Mouse (Mus musculus) neural tube, embryonic 14.5 days (tissue): ENCODE measurements around the gene Cnot10. TPM values are rescaled to one million over a fixed set of nuclear protein-coding genes. Genes with fewer than 3 reads are reported as not detected.
A peak's percentile ranks its signal among the peaks of the same experiment; 100 is the strongest.

Experiments
- ATAC-seq: fragments of 200-750 bp; cut with Nextera tagmentation; 2 replicates; pipeline ENCODE4 v1.8.0; 2017; ENCODE audit warnings: low read depth, mild to moderate bottlenecking, moderate TSS enrichment, moderate library complexity
- H3K27ac ChIP-seq: fragments of 300-500 bp; sonication (generic); 2 replicates; pipeline ENCODE4 v1.5.1; 2014; ENCODE audit warnings: low read depth, mild to moderate bottlenecking, control low read depth, low read length, moderate library complexity, mixed read lengths
- H3K27me3 ChIP-seq: fragments of 300-500 bp; sonication (generic); 2 replicates; pipeline ENCODE4 v1.6.1; 2014; ENCODE audit warnings: low read length; ENCODE audit not compliant: control insufficient read depth, insufficient read depth
- H3K36me3 ChIP-seq: fragments of 300-500 bp; sonication (generic); 2 replicates; pipeline ENCODE4 v1.6.1; 2014; ENCODE audit warnings: low read length, mixed read lengths; ENCODE audit not compliant: control insufficient read depth, insufficient read depth
- H3K4me1 ChIP-seq: fragments of 300-500 bp; sonication (generic); 2 replicates; pipeline ENCODE4 v1.6.1; 2014; ENCODE audit warnings: low read length; ENCODE audit not compliant: control insufficient read depth, insufficient read depth
- H3K4me2 ChIP-seq: fragments of 300-500 bp; sonication (generic); 2 replicates; pipeline ENCODE4 v1.6.1; 2014; ENCODE audit warnings: mild to moderate bottlenecking, low read depth, low read length, control low read depth
- H3K4me3 ChIP-seq: fragments of 300-500 bp; sonication (generic); 2 replicates; pipeline ENCODE4 v1.5.1; 2014; ENCODE audit warnings: low read depth, low read length, control low read depth, mixed read lengths
- H3K9ac ChIP-seq: fragments of 300-500 bp; sonication (generic); replicated peaks from 2 replicates; pipeline ENCODE4 v1.6.1; 2014; ENCODE audit warnings: low read depth, mild to moderate bottlenecking, control low read depth, low read length, mixed read lengths
- H3K9me3 ChIP-seq: fragments of 300-500 bp; sonication (generic); 2 replicates; pipeline ENCODE4 v1.6.1; 2016; ENCODE audit warnings: low read length; ENCODE audit not compliant: control insufficient read depth
- WGBS: fragments of 180-500 bp; shearing (Covaris S2); extraction: QIAGEN DNeasy Blood & Tissue Kit; methylation state at CpG from one replicate; pipeline ENCODE4 v1.1.7; 2014; 5-methylcytosine and 5-hydroxymethylcytosine counted together
- polyA plus RNA-seq: library from polyadenylated mRNA; unstranded; fragments of >200 nt; fragmentation: Nextera tagmentation; extraction: Ambion mirVana; gene quantifications from 2 replicates; pipeline ENCODE4 v1.2.1, GENCODE M21; 2014

The Cnot10 gene
- polyA plus RNA-seq, 1 experiment from 2014 or later: 54.6 TPM

DNA sequence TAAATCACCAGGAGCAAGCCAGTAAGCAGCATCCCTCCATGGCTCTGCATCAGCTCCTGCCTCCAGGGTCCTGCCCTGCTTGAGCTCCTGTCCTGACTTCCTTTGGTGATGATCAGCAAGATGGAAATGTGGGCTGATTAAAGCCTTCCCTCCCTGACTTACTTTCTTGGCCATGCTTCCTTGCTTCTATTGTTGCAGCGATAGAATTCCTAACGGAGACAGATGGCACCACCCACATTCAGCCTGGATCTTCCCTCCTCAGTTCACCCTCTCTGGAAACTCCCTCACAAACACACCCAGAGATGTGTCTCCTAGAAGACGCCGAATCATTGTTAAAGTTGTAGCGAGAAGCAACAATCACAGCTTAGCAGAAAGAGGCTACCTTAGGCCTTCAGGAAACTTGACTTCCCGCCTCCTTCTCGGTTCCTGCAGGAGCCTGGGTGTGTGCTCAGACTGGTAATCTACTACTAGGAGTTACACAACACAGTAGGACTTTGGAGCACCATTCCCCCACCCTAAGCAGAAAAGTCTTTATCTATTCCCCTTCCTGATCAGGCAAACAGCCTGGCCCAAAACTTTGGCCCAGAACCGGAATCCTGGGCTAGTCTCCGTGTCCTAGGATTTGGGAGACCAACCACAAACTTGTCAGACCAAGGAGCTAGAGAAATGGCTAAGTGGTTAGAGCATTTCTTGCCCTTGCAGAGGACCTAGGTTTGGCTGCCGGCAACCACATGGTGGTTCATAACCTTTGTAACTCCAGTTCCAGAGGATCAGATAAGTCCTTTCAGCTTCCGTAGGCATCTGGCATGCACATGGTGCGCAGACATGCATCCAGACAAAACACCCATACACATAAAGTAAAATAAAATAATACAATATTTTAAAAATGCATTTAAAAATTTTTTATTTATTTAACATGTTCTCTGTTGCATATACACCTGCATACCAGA lies 6.8 kb upstream of the Cnot10 start:
- no peak for ATAC-seq
- H3K27me3 ChIP-seq: 0 out of 2 replicates have a peak, but pooled peaks cover 4% of the 10 kb centered on the region
- H3K4me3 ChIP-seq: no peak overlapping the region
- H3K9me3 ChIP-seq: no peaks in the 10 kb centered on the region
- WGBS: 89% methylated on average over 12 of the region's 12 CpGs
- no peak overlapping the region for H3K9ac ChIP-seq
- no peaks in the 10 kb centered on the region for H3K4me1 ChIP-seq
- H3K36me3 ChIP-seq: no peaks in the 10 kb centered on the region
- H3K4me2 ChIP-seq: no peak overlapping the region
- H3K27ac ChIP-seq: no peak overlapping the region

DNA sequence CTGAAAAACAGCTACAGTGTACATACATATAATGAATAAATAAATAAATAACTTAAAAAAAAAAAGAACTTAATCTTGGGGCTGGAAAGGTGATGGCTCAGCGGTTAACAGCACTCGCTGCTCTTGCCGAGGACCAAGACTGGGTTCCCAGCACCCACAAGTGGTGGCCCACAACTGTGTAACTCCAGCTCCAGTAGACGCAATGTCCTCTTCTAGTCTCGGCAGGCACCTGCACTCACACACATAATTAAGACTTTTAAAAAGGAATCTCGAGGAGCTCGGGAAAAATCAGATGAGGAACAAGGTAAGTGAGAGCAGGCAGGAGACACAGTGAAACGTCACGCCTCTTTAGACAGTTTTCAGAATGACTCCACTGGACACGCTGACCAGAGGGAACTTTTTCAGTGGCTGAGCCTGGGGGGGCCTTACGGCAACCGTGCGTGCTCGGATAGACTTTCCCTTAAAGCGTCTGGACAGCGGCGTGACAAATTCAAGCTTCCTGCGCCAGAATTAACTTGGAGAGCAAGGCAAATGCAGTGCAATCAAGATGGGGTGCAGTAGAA lies 717 bp downstream of the Cnot10 start:
- Histone ChIP-seq H3K9me3 (no peaks in the 10 kb centered on the region), H3K27ac (peak overlapping the region; percentile 82), H3K27me3 (0 out of 2 replicates have a peak, but pooled peaks cover 4% of the 10 kb centered on the region), H3K9ac (peak overlapping the region; percentile 82), H3K4me2 (peak overlapping the region; percentile 95), H3K4me3 (peak overlapping the region; percentile 91), H3K4me1 (peaks cover 11% of the 10 kb centered on the region), H3K36me3 (0 out of 2 replicates have a peak, but pooled peaks cover 6% of the 10 kb centered on the region)
- ATAC-seq: 0 out of 2 replicates have a peak, but pooled peaks have one; percentile 1
- WGBS: 14% methylated on average over 18 of the region's 18 CpGs

DNA sequence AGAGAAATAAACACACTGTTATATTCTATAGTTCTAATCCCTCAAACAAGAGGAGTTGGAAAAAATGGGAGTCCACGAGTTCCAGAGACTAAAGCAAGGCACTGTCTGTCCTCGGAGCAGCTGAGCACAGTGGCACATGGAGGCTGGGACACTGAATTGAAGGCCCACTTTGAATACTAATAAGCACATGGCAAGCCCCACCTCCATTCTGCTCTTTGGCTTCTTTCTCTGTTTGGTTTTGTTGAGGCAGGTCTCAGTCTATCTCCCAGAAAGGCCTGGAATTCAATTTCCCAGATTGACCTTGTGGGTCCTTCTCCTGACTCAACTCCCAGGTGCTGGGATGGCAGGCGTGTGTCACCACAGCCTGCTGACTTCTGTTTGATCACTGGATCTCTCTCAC lies 3.2 kb downstream of the Cnot10 start:
- no peaks in the 10 kb centered on the region for H3K27me3 ChIP-seq
- H3K9me3 ChIP-seq: no peaks in the 10 kb centered on the region
- peaks cover 6% of the 10 kb centered on the region; the same call in 1 of the 2 replicates for H3K36me3 ChIP-seq
- no peak overlapping the region for H3K4me3 ChIP-seq
- H3K27ac ChIP-seq: no peak overlapping the region
- 58% methylated on average over 3 of the region's 3 CpGs for WGBS
- no peak for ATAC-seq
- no peak overlapping the region for H3K9ac ChIP-seq
- H3K4me1 ChIP-seq: peaks cover 11% of the 10 kb centered on the region
- H3K4me2 ChIP-seq: no peak overlapping the region

DNA sequence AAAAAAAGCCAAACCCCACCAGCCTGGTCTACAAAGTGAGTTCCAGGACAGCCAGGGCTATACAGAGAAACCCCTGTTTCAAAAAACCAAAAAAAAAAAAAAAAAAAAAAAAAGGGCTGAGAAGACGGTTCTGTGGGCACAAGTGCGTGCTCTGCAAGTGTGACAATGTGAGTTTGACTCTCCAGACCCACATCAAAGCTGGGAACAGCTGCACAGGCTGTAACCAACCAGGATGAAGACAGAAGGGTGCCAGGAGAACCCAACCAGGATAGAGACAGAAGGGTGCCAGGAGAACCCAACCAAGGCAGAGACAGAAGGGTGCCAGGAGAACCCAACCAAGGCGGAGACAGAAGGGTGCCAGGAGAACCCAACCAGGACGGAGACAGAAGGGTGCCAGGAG lies 3.8 kb downstream of the Cnot10 start:
- ATAC-seq: no peak
- H3K4me1 ChIP-seq: peaks cover 11% of the 10 kb centered on the region

DNA sequence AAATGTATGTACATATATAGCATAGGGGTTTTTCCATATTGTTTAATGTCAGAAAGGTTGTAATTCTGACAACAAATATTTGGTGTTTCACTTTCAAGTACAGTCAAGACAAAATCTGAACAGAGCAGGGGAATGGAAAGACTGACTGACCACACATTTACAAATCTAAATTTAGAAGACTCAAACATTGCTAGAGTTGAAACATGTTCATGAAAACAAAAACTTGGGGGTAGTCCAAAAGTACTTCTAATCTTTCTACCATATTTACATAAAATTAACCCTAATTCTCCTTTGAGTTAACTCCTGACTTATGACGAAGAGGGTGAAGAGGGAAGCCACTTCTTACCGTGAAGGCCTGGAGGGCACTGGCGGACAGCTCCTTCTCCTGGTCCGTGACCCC lies 7.7 kb downstream of the Cnot10 start:
- Histone ChIP-seq H3K36me3 (peaks cover 21% of the 10 kb centered on the region), H3K27me3 (no peaks in the 10 kb centered on the region), H3K9me3 (no peaks in the 10 kb centered on the region), H3K4me3 (no peak overlapping the region), H3K27ac (no peak overlapping the region), H3K9ac (no peak overlapping the region), H3K4me2 (no peak overlapping the region), H3K4me1 (no peaks in the 10 kb centered on the region; the same call in 1 of the 2 replicates)
- WGBS: 72% methylated on average over 4 of the region's 4 CpGs
- no peak for ATAC-seq

More for the DNA sequence above, 3.8 kb downstream of the Cnot10 start:
- H3K4me2 ChIP-seq: no peak overlapping the region
- H3K36me3 ChIP-seq: peaks cover 10% of the 10 kb centered on the region
- no peaks in the 10 kb centered on the region for H3K27me3 ChIP-seq
- no peaks in the 10 kb centered on the region for H3K9me3 ChIP-seq
- H3K4me3 ChIP-seq: no peak overlapping the region
- no peak overlapping the region for H3K27ac ChIP-seq
- WGBS: 97% methylated on average over 4 of the region's 4 CpGs
- no peak overlapping the region for H3K9ac ChIP-seq

DNA sequence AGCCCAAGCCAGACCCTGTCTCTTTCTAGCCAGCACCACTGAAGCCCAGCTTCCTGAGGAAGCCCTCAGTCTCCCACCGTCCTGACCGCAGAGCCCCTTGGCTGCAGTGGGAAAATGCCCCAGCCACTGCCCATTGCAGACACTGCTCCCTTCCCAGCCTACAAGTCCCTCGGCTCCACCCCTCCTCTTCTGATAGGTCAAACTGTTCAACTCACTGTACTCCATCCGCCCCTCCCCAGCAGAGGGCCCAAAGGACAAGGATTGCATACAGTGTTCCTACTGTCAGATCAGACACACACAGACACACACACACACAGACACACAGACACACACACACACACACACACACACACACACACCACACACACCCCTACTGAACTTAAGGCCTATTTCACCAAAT lies 13.3 kb downstream of the Cnot10 start:
- H3K9ac ChIP-seq: no peak overlapping the region
- H3K4me1 ChIP-seq: no peaks in the 10 kb centered on the region
- no peak overlapping the region for H3K27ac ChIP-seq
- H3K36me3 ChIP-seq: peaks cover 52% of the 10 kb centered on the region
- WGBS: 82% methylated on average over 4 of the region's 4 CpGs
- ATAC-seq: no peak
- no peaks in the 10 kb centered on the region for H3K27me3 ChIP-seq
- no peak overlapping the region for H3K4me3 ChIP-seq
- no peaks in the 10 kb centered on the region for H3K9me3 ChIP-seq
- no peak overlapping the region for H3K4me2 ChIP-seq

DNA sequence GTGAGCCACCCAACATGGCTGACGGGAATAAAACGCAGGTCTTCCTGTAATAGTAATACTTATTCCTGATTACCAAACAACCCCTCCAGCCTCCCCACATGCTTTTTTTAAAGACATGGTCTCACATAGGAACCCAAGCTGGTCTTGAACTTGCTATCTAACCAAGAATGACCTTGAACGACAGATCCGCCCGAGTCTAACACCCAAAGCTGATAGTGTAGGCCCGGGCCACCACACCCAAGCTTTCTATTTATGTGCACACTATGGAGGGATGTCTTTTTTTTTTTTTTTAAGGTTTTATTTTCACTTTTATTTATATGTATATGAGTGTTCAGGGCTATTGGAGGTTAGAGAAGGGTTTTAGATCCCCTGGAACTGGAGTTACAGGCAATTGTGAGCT lies 15.8 kb downstream of the Cnot10 start:
- WGBS: 96% methylated on average over 6 of the region's 6 CpGs
- no peaks in the 10 kb centered on the region for H3K27me3 ChIP-seq
- no peak overlapping the region for H3K4me2 ChIP-seq
- H3K4me1 ChIP-seq: no peaks in the 10 kb centered on the region
- peaks cover 53% of the 10 kb centered on the region for H3K36me3 ChIP-seq
- ATAC-seq: no peak
- no peak overlapping the region for H3K9ac ChIP-seq
- H3K4me3 ChIP-seq: no peak overlapping the region
- no peak overlapping the region for H3K27ac ChIP-seq
- no peaks in the 10 kb centered on the region for H3K9me3 ChIP-seq

DNA sequence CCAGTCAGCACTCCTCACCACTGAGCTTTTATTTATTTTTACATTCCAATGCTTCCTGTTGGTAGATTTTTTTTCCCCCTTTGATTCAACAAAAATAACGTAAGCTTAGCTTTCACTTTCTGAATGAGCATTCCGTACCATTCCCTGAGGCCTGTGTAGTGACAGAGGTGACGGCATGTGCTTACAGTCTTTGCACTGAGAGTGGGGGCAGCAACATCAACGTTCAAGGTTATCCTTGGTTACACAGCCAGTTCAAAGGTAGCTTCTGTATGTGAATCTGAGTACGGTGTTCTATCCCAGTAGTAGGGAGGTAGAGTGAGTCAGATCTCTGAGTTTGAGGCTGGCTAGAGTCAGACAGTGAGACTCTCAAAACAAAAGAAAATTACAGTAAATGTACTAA lies 18.8 kb downstream of the Cnot10 start:
- Histone ChIP-seq H3K27me3 (no peaks in the 10 kb centered on the region), H3K9ac (no peak overlapping the region), H3K27ac (no peak overlapping the region), H3K4me2 (no peak overlapping the region), H3K9me3 (no peaks in the 10 kb centered on the region), H3K36me3 (peaks cover 50% of the 10 kb centered on the region), H3K4me3 (no peak overlapping the region), H3K4me1 (no peaks in the 10 kb centered on the region)
- no peak for ATAC-seq
- WGBS: 93% methylated on average over 5 of the region's 5 CpGs
